Mouse (Mus musculus) retina, postnatal 7 days (tissue): ENCODE measurements around the gene Cuta.

ENCODE experiments used
- DNase-seq: peaks from one replicate; pipeline ENCODE4 v3.0.0-alpha.2; 2012; ENCODE audit warnings: low read depth, low spot score

Cuta gene

DNA sequence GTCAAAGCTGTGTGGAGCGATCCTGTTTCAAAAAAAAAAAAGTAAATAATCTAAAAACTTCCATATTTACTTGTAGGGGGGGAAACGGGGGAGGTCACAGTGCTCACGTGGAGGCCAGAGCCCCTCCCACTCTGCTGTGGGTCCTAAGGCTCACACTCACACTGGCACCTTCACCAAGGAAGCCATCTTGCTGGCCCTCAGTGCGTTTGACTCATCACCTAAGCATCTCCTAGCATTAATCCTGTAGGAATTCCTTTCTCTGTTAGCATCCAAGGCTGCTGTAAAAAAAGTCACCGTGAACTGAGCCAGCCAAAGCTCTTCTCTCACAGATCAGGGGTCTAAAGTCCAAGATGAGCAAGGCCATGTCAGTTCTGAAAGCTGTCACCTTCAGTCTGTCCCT is 16.9 kb upstream of the Cuta start:
- DNase-seq, result no peak

DNA sequence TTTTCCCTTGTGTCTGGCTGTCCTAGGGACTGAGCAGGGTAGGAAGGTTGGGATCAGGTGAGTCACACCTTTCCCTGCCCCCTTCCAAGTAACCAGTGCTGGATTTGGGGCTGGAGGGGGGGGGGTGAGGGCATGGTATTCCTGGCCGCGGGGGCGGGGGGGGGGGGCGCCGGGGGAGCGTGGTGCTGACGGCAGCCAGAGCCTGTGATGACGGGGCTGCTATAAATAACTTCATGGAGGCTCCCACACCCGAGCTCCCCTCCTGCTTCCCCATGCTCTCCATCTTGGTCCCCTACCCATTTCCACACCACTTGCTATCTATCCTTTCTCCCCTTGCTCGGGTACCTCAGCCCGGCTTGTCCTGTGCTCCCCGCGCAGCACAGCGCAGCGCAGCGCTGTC is 14.4 kb upstream of the Cuta start:
- no peak for DNase-seq

- no peak for DNase-seq
These were observed 13.8 kb upstream of the Cuta start for GRCm38 (mm10) chr17:26953201-26953600.

- DNase-seq, result no peak
These were observed 12.8 kb upstream of the Cuta start for GRCm38 (mm10) chr17:26951952-26952877.

DNA sequence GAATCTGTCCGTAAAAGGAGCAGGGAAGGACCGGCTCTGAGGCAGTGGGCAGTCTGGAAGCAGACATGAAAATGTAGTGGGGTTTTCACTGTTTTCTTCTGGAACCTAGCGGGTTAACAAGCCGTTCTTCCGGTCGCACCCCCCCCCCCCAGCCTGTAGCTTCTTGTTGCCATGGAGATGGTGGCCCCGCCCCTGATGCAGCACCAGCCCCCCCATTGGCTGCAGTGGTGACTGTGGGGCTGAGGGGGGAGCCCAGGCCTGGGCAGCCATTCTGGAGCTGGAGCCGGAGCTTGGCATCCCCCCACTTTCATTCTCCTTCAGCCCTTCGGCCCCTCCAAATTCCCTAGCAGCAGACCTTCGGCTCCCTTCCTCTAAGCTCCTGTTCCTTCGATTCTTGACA is 12.0 kb upstream of the Cuta start:
- DNase-seq, result no peak

DNA sequence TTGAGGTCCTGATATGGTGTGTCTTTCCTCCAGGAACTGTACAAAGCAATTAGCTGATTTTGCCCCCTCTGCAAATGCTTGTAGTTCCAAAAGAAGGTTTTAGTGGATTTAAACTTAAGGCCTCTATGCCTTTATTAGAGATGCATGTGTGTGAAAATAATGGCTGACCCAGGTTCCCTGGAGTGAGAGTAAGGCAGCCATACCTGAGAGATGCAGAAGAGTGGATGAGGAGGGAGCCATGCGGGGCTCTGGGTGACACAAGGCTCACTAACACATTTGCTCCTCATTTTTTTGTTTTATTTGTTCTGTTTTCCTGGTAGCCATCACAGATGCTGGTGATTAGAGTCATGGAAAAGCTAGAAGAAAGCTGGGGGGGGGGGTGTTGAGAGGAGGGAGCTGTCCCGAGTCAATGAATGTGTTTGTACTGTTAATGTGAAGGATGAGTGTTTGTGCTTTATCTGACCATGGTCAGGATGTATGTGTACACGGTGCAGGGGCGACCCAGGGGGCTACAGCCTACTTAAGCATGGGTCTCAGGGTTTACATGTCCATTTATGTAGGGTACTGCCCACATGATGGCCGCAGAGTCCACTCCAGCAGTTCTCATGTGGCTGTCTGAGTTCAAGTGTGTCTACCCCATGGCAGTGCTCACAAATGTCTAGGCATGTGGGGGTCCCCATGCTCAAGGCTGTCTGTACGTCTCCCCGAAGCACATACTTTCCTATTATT is 11.4 kb upstream of the Cuta start:
- no peak for DNase-seq

DNA sequence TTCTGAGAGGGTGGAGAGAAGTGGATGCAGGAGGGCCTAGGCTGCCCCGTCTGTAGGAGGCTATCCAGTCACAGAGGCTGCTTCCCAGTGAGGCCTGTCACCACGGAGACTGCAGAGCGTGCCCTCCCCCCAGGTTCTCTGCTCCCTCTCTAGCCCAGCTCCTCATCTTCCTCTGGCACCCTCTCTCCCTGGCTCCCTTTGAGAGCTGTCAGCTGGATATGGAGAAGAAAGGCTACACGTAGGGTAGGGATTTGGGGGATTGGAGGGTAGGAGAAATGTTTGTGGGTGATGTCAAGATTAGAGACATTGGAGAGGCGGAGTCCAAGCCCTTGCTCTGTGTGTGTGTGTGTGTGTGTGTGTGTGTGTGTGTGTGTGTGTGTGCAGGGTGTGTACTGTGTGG is 10.5 kb upstream of the Cuta start:
- no peak for DNase-seq

- no peak for DNase-seq
These were observed 9.7 kb upstream of the Cuta start for GRCm38 (mm10) chr17:26949051-26949577.

GRCm38 (mm10) chr17:26948316-26949050 is 9.1 kb upstream of the Cuta start:
- no peak for DNase-seq

GRCm38 (mm10) chr17:26947231-26948100 is 8.1 kb upstream of the Cuta start:
- DNase-seq, result no peak

- DNase-seq, result no peak
These were observed 7.2 kb upstream of the Cuta start for GRCm38 (mm10) chr17:26946567-26946966.

DNA sequence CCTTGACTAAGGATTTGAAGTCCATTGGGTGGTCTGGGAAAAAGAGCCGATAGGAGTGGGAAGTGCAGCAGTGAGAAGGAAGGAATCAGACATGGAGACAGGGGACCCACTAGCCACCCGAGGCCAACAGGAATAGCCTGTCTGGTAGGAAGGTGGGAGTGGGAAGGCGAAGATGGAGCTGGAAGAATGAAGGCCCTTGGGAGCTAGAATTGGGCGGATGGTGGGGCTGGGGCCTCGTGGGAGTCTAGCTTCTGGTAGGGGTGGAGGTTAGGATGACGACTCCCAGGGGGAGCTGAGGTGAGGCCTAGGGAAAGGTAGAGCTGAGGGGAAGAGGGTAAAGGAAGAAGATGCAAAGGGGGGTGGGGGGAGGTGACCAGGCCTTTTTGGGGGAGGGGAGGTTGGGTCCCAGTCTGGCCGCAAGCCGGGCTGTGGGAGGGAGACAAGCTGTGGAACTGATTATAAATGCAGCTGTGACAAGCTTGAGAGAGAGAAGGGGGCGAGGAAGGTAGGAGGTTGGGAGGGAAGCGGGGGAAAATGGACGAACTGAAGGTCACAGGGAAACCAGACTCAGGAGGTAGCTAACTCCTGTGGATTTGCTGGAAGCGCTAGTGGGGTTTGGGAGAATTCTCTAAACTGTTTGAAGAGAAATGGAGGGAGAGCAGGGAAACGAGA is 6.6 kb upstream of the Cuta start:
- DNase-seq, result no peak

DNA sequence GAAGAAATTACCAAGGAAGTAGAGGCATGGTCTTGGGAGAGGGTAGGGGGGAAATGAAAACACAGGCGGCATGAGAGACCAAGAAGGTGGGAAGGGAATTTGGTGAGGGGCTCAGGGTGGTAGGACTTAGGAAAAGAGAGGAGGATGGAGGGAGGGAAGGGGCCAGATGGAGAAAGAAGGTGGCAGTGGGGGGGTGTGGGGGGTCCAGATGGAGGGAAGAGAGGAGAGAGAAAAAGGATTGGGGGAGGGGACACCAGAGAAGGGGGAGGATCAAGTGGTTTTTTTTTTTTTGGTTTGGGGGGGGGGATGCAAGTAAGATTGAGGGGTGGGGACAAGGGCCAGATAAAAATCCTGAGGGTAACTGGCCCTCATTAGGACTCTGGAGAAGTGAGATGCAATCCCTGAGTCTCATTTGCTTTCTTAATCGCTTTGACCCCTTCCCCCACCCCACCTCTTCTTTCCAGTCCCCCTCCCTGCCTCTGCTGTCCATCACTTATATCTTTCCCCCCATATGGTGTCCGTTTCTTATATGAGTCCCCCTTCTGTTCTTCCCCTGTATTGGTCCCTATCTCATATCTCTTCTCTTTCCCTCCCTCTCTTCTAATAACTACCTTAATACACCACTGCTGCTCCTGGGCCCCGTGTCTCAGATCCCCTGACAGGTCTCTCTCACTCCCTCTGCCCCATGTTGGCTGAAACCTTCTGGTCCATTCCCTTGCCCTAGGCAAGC is 2.6 kb upstream of the Cuta start:
- DNase-seq, result no peak

DNA sequence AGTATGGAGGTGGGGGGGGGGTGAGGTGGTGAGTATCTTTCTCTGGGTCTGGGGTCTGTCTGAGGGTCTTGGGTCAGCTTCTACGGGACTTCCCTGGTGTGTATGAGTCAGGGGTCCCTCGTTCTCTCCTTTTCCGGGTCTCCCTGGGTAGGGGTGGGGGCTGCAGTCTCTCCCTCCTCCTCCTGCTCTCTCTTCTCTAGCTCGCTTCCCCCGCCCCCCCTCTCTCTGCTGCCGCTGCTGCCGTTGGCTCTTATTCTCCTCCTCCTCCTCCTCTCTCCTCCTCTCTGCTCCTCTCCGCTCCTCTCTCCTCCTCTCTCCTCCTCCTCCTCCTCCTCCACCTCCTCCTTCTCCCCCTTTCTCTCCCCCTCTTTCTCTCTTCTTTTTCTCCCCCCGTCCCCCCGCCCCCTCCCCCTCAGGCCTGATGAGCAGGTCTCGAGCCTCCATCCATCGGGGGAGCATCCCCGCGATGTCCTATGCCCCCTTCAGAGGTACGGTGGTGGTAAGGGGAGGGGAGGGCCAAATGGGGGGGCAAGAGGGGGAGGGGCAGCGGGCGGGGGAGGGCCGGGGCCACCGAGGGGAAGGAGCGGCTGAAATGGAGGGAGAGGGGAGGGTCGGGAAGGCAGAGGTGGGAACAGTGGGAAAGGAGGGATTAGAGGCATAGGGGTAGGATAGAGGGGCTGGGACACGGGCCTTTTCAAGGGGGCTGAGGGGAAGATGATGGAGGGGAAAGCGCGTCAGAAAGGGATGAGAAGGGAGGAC is 1.8 kb upstream of the Cuta start, which contains the start of gene Syngap1:
Gene Syngap1, plus strand, starts transcription at position 223 of the 759 bp plus-strand sequence.
- DNase-seq, result no peak

DNA sequence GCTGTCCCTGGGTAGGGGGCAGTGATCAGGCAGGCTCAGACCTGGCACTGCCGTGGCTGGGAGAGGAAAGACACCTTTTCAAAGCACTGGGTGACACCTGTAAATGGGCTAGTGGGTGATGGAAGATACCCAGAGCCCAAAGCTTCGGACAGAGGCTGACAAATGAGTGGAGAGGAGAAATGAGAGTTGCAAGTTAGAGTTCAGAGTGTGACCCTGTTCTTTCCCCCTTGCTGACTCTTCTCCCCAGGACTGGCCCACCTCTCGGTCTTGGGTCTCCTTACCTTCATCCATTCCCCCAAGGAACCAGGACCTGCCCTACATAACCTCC is 568 bp upstream of the Cuta start:
- DNase-seq, result no peak

DNA sequence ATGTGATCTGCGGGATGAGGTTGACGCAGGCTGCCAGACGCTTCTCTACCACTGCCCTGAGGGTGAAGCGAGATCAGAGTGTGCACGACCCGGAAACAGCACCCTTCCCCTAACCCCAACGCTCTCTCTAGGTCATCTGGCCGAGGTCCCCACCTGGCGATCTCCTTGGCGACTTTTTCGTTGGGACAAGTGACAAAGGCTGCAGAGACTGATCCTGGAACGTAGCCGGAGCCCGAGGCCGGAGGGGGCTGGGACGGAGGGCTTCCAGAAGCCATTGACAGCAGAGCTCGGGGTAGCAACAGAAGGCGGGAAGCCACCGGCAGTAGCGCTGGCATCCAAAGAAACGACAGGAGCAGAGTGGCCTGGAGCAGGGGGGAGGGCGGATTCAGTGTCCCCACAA is 638 bp downstream of the Cuta start:
- DNase-seq, result no peak

GRCm38 (mm10) chr17:26937883-26938695 is 1.3 kb downstream of the Cuta start:
- no peak for DNase-seq
